Comparison of ENCODE assay signal across 28 mouse cellular contexts in genomic region chr14:122691555-122691954, GRCm38 (mm10).
DNase-seq lines count a peak whose midpoint lies in the region; ATAC-seq and TF ChIP-seq lines count a peak whose summit lies in the region.
"Had no signal": no experiment of that assay in that cellular context is flagged by ENCODE, and none has a peak within 500 bp of the region (broad histone marks: within the 10 kb centered on the region; RNA-seq: fewer than 3 reads in every experiment).

No protein-coding gene starts in this region.

- no peak overlapping the region for H3K9ac ChIP-seq in liver, embryonic 14.5 days (replicated peaks)
- H3K9ac ChIP-seq: forebrain, embryonic 15.5 days; heart, embryonic 13.5 days; hindbrain, embryonic 14.5 days; limb, embryonic 12.5 days; midbrain, embryonic 12.5 days; neural tube, embryonic 13.5 days had no signal

- peaks cover 4% of the 10 kb centered on the region for H3K4me1 ChIP-seq in G1E (ENCODE audit: insufficient read depth, low read depth, low read length)
- peaks cover 0 to 2% of the 10 kb centered on the region in 2 experiments; a peak in 1 of 4 replicates for H3K4me1 ChIP-seq in liver, embryonic 14.5 days (replicated peaks; ENCODE audit: control insufficient read depth in 2 of 2, insufficient read depth in 2 of 2, low read length in 1 of 2)
- H3K4me1 ChIP-seq: neural tube, embryonic 13.5 days had no signal

- peaks cover 24% of the 10 kb centered on the region for H3K36me3 ChIP-seq in G1E (replicated peaks)
- no peaks in the 10 kb centered on the region for H3K36me3 ChIP-seq in liver, embryonic 14.5 days (replicated peaks; ENCODE audit: control insufficient read depth, insufficient read depth, low read depth)
- H3K36me3 ChIP-seq: forebrain, embryonic 15.5 days; heart, embryonic 13.5 days; midbrain, embryonic 12.5 days had no signal

- no peak overlapping the region for H3K27ac ChIP-seq in liver, embryonic 14.5 days
- H3K27ac ChIP-seq: forebrain, embryonic 10.5 days; forebrain, embryonic 15.5 days; heart, embryonic 13.5 days; hindbrain, embryonic 14.5 days; limb, embryonic 12.5 days; macrophage; midbrain, embryonic 12.5 days; neural tube, embryonic 13.5 days; stomach, postnatal 0 days had no signal

- no peak overlapping the region for H3K4me3 ChIP-seq in G1E (ENCODE audit: low read depth, low read length)
- no peak overlapping the region for H3K4me3 ChIP-seq in liver, embryonic 14.5 days (ENCODE audit: insufficient read depth in 1 of 2, low read depth in 2 of 2, low read length in 2 of 2)
- H3K4me3 ChIP-seq: forebrain, embryonic 10.5 days; forebrain, embryonic 15.5 days; heart, embryonic 13.5 days; limb, embryonic 12.5 days; midbrain, embryonic 12.5 days; neural tube, embryonic 13.5 days had no signal

- TF ChIP-seq CTCF in G1E (IDR thresholded peaks at IDR 0.05; ENCODE audit: low read depth, low read length): no peak
- no peak for TF ChIP-seq CTCF in liver, embryonic 14.5 days (IDR thresholded peaks at IDR 0.05; ENCODE audit: low read depth)

- TF ChIP-seq EP300 in liver, embryonic 14.5 days (IDR thresholded peaks at IDR 0.05; ENCODE audit: low read depth): peak; percentile 31; the same call in 1 of the 2 replicates

- H3K27me3 ChIP-seq in G1E (ENCODE audit: insufficient read depth, low read length): no peaks in the 10 kb centered on the region
- H3K27me3 ChIP-seq in liver, embryonic 14.5 days (ENCODE audit: control insufficient read depth, insufficient read depth, low read length): no peaks in the 10 kb centered on the region
- H3K27me3 ChIP-seq: forebrain, embryonic 15.5 days; heart, embryonic 13.5 days; limb, embryonic 12.5 days; midbrain, embryonic 12.5 days; neural tube, embryonic 13.5 days; Patski had no signal

- no peak overlapping the region for H3K4me2 ChIP-seq in liver, embryonic 14.5 days (ENCODE audit: low read depth)
- H3K4me2 ChIP-seq: forebrain, embryonic 15.5 days; heart, embryonic 13.5 days; hindbrain, embryonic 14.5 days; limb, embryonic 12.5 days; midbrain, embryonic 12.5 days; neural tube, embryonic 13.5 days had no signal

- H3K9me3 ChIP-seq in G1E (replicated peaks): no peaks in the 10 kb centered on the region
- H3K9me3 ChIP-seq in liver, embryonic 14.5 days (ENCODE audit: control insufficient read depth, low read length): no peaks in the 10 kb centered on the region
- H3K9me3 ChIP-seq: forebrain, embryonic 10.5 days; forebrain, embryonic 15.5 days; heart, embryonic 13.5 days; limb, embryonic 12.5 days; midbrain, embryonic 12.5 days; neural tube, embryonic 13.5 days had no signal

- DNase-seq in G1E (ENCODE audit: low spot score): no peak
- peak in 1 of 3 experiments; percentile 6 for DNase-seq in liver, embryonic 14.5 days (ENCODE audit: low read depth in 3 of 3, low spot score in 3 of 3)
- DNase-seq in yolk sac, embryonic 10.5 days (ENCODE audit: low spot score): no peak
- no peak for DNase-seq in layer of hippocampus, adult 8-10 months (ENCODE audit: low spot score in 2 of 2)
- DNase-seq: adrenal gland, postnatal 14 days; B cell, adult 2 months; cerebellum, adult 11-12 months; cerebellum, adult 9-11 months; heart, postnatal 10 days; kidney, adult 11 months; kidney, postnatal 14 days; lung, adult 2 months; lung, postnatal 10 days; right cerebral cortex, postnatal 4 days; thymus, adult 2 months; thymus, postnatal 4 days had no signal

- ATAC-seq in G1E (ENCODE audit: extremely low read depth, insufficient number of reproducible peaks, low FRiP score, poor library complexity, severe bottlenecking): peak; percentile 78
- peak; percentile 52; the same call in 1 of the 2 replicates for ATAC-seq in common myeloid progenitor, adult 5-6 weeks (replicated peaks; ENCODE audit: low read depth, poor library complexity, severe bottlenecking)
- peak; percentile 57; the same call in 1 of the 2 replicates for ATAC-seq in liver, embryonic 14.5 days (ENCODE audit: insufficient read depth)
- ATAC-seq in megakaryocyte-erythroid progenitor cell, adult 5-6 weeks (replicated peaks; ENCODE audit: low FRiP score, low TSS enrichment, poor library complexity, severe bottlenecking): peak; percentile 73; the same call in 1 of the 2 replicates
- ATAC-seq: forebrain, embryonic 15.5 days; Patski had no signal

- 71% methylated on average over 1 of the region's 1 CpGs for WGBS in liver, embryonic 14.5 days (ENCODE audit: insufficient replicate concordance)
